Mouse (Mus musculus): ENCODE measurements around the gene Arid3a.
"Not testable (repeated sequence)": the region's sequence is repeated elsewhere in the genome, so short reads cannot be mapped to it uniquely, and the experiment has no call there.

Arid3a gene

DNA sequence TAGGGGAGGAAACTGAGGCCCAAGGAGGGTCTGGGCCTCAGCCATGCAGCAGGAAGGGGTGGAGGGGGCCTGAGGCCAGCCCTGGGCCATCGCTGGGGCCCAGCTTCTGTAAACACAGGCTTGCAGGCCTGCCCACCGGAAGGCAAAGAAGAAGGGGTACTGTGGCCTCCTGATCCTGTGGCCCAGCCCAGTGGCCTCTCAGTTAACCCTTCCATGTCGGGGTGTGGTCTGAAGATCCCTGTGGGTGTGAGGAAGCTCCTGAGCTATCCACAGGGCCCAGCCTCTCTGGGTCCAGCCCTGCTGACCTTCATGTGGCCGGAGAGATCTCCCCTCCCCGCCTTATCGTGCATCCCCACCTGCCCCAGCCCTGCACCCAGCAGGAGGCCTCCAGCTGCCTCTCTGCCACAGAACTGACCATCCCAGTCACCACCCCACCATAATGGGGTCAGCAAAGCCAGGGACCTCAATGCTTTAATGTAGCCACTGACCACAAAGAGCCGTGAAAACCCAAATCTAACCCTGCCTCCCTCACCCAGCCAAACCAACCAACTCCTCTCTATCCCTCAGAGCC is 20.0 kb downstream of the Arid3a start:
- DNase-seq: no peak

GRCm38 (mm10) chr10:79947502-79947901 is 20.7 kb downstream of the Arid3a start:
- DNase-seq: no peak

DNA sequence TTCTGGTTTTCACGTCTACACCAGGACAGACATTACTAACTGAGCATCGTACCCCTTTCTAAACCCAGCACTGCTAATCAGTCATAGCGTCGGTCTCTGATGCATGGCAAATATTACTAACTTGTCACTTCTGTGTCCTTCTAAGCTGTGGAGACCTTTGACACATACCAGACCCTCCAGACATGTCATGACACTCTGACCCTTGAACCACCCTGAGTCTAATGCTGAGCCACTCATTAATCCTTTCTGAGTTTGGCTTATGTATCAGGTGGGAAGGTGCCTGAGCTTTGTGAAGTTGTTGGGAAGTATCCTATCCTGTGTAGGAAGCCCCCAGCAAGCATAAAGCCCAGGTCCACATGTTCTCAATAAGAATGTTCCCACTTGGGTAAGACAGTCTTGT is 23.0 kb downstream of the Arid3a start:
- peak in 1 of 2 experiments; percentile 51 for DNase-seq

- DNase-seq: no peak
These were observed 23.8 kb downstream of the Arid3a start for GRCm38 (mm10) chr10:79950661-79951060.

DNA sequence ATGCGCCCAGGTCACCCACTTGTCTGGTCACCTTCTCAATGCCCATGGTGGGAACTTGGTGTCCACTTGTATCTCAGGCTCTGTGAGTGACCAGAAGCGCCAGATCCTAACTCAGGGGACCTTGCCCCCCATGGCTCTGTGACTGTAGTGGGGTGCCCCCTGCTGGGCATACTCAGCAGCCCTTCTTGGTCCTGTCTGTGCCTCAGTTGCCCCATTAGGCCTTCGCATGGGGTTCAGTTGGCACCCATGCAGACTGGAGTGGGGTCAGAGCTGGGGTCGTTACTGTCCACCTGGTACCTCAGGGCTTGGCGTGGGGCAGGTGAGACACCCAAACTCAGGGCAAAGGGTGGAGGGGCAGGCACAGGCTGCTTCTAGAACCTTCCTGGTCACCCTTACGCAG is 27.1 kb downstream of the Arid3a start:
- peak; percentile 54 to 85 for DNase-seq

GRCm38 (mm10) chr10:79955691-79956090 is 28.8 kb downstream of the Arid3a start:
- DNase-seq: no peak

GRCm38 (mm10) chr10:79956643-79957154 is 29.9 kb downstream of the Arid3a start:
- no peak for DNase-seq

GRCm38 (mm10) chr10:79958140-79958816 is 31.4 kb downstream of the Arid3a start:
- peak; percentile 90 to 94 for DNase-seq

- DNase-seq: not testable (repeated sequence)
These were observed 32.6 kb downstream of the Arid3a start for GRCm38 (mm10) chr10:79959412-79959811.

DNA sequence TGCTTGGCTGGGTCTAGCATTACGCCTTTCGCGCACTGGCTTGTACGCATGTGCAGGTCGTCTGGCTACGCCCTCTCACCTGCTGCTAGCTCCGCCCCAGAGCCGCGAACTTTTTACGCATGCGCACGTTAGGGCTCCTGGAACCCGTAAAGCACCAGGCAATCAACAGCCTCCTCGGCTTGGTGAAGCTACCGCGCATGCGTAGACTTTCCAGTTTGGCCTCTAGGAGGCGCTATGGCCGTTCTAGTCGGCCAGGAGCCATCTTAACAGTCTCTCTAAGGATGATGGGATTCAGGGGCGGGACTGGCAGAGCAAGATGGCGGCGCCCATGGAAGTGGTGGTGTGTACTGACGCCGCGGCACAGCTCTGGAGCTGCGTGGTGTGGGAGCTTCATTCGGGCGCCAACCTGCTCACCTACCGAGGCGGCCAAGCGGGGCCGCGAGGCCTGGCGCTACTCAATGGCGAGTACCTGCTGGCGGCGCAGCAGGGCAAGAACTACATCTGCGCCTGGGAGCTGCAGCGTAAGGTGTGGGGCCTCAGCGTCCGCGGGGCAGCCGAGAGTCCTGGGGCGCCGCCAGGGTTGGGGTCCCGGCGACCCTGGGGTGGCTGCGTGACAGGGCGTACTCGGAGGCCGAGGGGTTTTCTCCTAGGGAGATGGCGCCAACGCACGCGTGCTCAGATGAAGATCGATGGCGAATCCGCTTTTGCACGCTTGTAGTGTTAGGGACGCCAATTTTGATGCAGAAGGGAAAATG is 33.2 kb downstream of the Arid3a start, which contains the start of gene Wdr18:
Wdr18 (plus strand) TSS at position 306 of the 755 bp plus-strand sequence.
- DNase-seq: peak; percentile 99

- DNase-seq: no peak
These were observed 33.9 kb downstream of the Arid3a start for GRCm38 (mm10) chr10:79960671-79961294.

DNA sequence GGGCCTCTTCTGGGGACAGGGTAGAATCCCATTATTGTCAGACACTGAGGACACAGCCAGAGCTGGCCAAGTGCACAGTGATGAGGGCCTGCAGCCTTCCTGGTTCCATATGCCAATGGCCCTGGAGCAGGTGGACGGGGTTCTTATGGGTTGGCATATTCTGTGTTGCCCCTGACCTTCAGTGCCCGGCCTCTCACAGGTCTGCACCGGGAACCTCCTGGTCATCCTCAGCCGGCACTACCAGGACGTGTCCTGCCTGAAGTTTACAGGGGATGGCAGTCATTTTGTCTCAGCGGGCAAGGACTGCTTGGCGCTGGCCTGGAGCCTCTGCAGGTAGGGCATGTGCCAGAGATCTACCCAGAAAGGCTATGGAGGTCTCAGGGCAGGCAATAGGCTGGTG is 37.9 kb downstream of the Arid3a start:
- no peak for DNase-seq

- no peak for DNase-seq
These were observed 38.5 kb downstream of the Arid3a start for GRCm38 (mm10) chr10:79965325-79965724.

GRCm38 (mm10) chr10:79966886-79967400 is 40.1 kb downstream of the Arid3a start:
- peak; percentile 89 to 94 for DNase-seq

- no peak for DNase-seq
These were observed 41.3 kb downstream of the Arid3a start for GRCm38 (mm10) chr10:79968181-79968580.

- peak; percentile 63 to 83 for DNase-seq
These were observed 42.3 kb downstream of the Arid3a start for GRCm38 (mm10) chr10:79969124-79969568.

GRCm38 (mm10) chr10:79970415-79971182 is 43.8 kb downstream of the Arid3a start, which contains the start of gene Grin3b:
Grin3b (plus strand) TSS chr10:79970715.
- peak in 1 of 2 experiments; percentile 48 for DNase-seq

GRCm38 (mm10) chr10:79971183-79971497 is 44.3 kb downstream of the Arid3a start:
- peak in 1 of 2 experiments; percentile 28 for DNase-seq

- DNase-seq: peak; percentile 59 to 77
These were observed 46.0 kb downstream of the Arid3a start for GRCm38 (mm10) chr10:79972831-79973230.

DNA sequence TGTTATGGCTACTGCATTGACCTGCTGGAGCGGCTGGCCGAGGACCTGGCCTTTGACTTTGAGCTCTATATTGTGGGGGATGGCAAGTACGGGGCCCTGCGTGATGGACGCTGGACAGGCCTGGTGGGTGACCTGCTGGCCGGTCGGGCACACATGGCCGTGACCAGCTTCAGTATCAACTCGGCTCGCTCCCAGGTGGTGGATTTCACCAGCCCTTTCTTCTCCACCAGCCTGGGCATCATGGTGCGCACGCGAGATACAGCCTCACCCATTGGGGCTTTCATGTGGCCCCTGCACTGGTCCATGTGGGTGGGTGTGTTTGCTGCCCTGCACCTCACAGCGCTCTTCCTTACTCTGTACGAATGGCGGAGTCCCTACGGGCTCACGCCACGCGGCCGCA is 47.2 kb downstream of the Arid3a start:
- no peak for DNase-seq

- DNase-seq: no peak
These were observed 47.8 kb downstream of the Arid3a start for GRCm38 (mm10) chr10:79974668-79975067.
